Mouse (Mus musculus) small intestine, adult 2 months (tissue): ENCODE data around the gene Slc9a5.

Experiments used
- CTCF ChIP-seq: fragments of 200-500 bp; IDR thresholded peaks from 2 replicates; pipeline ENCODE4 v1.5.1; 2012; ENCODE audit warnings: low read depth, mild to moderate bottlenecking, control low read depth, inconsistent platforms, low read length, moderate library complexity, mixed read lengths; ENCODE audit not compliant: insufficient replicate concordance, insufficient read length; ENCODE audit errors: extremely low read depth
- POLR2A ChIP-seq: fragments of 200-500 bp; IDR thresholded peaks from 2 replicates; pipeline ENCODE4 v1.6.1; 2012; ENCODE audit warnings: low read depth, mild to moderate bottlenecking, control low read depth, inconsistent platforms, low read length, moderate library complexity

GRCm38 (mm10) chr8:105354549-105354948 is 5.9 kb downstream of the Slc9a5 start:
- no peak for TF ChIP-seq CTCF
- TF ChIP-seq POLR2A: no peak
